Mouse (Mus musculus) lung, adult 2 months (tissue): Measurements from ENCODE around the gene Gm47791.

Experiments used
- CTCF ChIP-seq: fragments of 200-500 bp; IDR thresholded peaks from 2 replicates; pipeline ENCODE4 v1.5.1; 2011; ENCODE audit warnings: mild to moderate bottlenecking, low read length, control low read depth; ENCODE audit not compliant: insufficient read depth
- POLR2A ChIP-seq: fragments of 200-500 bp; IDR thresholded peaks from 2 replicates; pipeline ENCODE4 v1.6.1; 2011; ENCODE audit warnings: low read depth, mild to moderate bottlenecking, control low read depth, low read length, borderline replicate concordance; ENCODE audit errors: extremely low read depth

DNA sequence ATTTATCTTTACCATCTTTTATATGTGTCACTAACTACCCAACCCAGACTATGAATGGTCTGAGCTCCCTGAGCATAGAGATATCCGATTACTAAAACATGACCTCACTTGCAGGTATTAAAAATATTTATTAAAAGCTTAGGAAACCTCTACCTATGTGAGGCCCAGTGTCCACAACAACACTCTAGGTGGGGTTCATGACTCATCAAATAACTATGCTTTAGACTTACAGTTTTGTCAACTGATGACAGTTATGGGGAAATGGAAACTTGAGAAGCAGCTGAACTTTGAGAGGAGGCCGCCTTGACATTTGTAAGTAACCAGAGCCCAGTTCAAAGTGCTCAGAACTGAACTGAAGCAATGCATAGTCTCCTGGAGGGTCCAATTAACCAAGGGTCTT lies 24.2 kb upstream of the Gm47791 start:
- TF ChIP-seq CTCF (no peak), POLR2A (no peak)
